Mouse (Mus musculus) thymus, adult 2 months (tissue): ENCODE results near the gene Fndc9.

ENCODE experiments used
- CTCF ChIP-seq: fragments of 200-500 bp; IDR thresholded peaks from 2 replicates; pipeline ENCODE4 v1.5.1; 2012; ENCODE audit warnings: mild to moderate bottlenecking, control low read depth, low read length, moderate library complexity, borderline replicate concordance; ENCODE audit not compliant: control insufficient read depth, poor library complexity, insufficient read depth; ENCODE audit errors: extremely low read depth
- POLR2A ChIP-seq: fragments of 200-500 bp; IDR thresholded peaks from 2 replicates; pipeline ENCODE4 v1.6.1; 2012; ENCODE audit warnings: mild to moderate bottlenecking, low read length, control low read depth, moderate library complexity; ENCODE audit not compliant: control insufficient read depth, poor library complexity, insufficient read depth; ENCODE audit errors: extremely low read depth

DNA sequence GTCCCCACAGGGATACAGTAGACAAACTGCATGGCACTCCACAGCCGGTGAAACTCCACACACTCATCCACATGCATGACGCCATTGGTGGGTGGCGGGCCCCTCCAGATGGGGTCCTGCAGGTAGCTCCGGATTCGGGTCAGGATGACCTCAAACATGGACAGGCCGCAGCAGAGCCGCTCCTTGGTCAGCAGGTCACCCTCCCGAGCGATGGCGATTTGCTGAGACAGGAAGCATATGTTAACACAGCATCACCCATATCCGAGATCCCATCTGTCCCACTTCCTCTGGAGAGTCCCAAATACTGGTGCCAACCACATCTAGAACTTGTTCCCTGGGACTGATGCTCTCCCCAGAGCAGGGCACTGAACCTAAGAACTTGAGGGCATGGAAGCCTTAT is 34.7 kb upstream of the Fndc9 start:
- TF ChIP-seq POLR2A (no peak), CTCF (no peak)
